Mouse (Mus musculus): ENCODE results near the gene Pdia5.

The Pdia5 gene

DNA sequence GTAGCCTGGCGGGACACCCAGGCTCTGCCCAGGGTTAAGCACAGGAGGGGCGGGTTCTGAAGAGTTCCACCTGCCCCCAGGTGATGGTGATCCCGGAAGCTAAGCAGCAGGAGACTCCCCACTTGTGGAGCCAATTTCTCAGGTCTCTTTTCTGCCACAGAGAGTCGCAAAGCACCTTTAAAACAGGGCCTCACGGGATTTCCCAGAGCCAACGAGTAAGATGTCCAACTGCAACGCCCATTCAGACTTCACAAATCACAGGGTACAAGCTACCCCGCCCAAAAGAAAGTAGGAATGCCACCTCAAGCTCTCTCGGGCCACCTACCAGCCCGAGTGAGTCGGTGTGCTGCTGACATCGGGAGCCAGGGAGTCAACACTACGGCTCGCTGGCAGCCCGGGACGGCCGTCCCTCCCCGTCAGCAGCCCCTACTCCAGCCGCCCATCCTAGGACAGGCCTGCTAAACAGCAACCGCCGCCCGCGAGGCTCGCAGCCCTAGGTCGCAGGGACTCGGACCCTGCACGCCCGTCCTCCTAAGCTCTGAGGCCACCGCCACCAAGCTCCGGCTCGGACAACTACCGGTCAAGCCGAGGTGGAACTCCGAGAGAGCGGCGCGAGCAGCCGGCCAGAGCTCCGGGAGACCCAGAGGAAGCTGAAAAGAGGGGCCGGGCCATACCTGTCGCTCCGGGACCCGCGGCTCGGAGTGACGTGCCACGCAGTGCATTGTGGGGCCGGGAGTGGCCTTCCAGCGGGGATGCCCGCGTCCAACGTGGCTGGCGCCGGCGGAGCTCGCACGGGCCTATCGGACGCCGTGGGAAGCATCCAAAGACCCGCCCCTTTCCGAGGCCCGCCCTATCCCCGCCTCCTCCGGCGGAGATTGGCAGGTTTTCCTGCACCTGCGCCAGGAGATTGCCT is 127.3 kb downstream of the Pdia5 start, which contains the start of gene Sec22a:
Sec22a (minus strand) TSS at position 769 of the 913 bp plus-strand sequence.
- TF ChIP-seq GATA4 (IDR thresholded peaks at IDR 0.05; ENCODE audit: insufficient replicate concordance, low read length): no peak; the same call in 1 of the 2 replicates

GRCm38 (mm10) chr16:35362221-35362620 is 128.5 kb downstream of the Pdia5 start:
- no peak for TF ChIP-seq GATA4 (IDR thresholded peaks at IDR 0.05; ENCODE audit: insufficient replicate concordance, low read length)

DNA sequence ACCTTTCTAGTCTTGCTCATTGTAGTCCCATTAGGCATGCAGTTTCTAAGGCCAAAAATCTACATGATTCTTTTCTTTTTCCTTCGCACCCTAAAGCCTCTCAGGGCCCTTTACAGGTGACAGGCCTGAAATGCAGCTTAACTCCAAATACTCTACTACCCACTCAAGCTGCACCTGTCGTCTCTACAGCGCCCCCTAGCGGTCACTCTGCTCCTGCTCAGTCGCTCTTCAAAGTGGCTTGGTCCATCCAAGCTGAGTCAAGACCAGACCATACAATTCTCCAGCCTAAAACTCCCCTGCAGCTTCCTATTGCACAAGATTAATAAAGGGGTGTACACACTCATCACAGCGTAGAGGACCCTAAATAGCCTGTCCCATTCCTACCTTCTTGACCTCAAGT is 130.1 kb downstream of the Pdia5 start:
- TF ChIP-seq GATA4 (IDR thresholded peaks at IDR 0.05; ENCODE audit: insufficient replicate concordance, low read length): no peak

- TF ChIP-seq GATA4 (IDR thresholded peaks at IDR 0.05; ENCODE audit: insufficient replicate concordance, low read length): no peak
Measured at GRCm38 (mm10) chr16:35357449-35357848, 133.2 kb downstream of the Pdia5 start.

All from liver, adult (tissue).